ENCODE assay signal across 7 mouse cellular contexts in genomic region chr5:137502667-137503110, GRCm38 (mm10). TPM values are rescaled to one million over a fixed set of nuclear protein-coding genes. Genes with fewer than 3 reads are reported as not detected.
A peak's percentile ranks its signal among the peaks of the same experiment; 100 is the strongest.
DNase-seq lines count a peak whose midpoint lies in the region; ATAC-seq and TF ChIP-seq lines count a peak whose summit lies in the region.

No protein-coding gene starts in this region.

- peak overlapping the region; percentile 56 for H3K4me2 ChIP-seq in kidney, postnatal 0 days (ENCODE audit: low read length)

- H3K4me3 ChIP-seq in G1E (ENCODE audit: low read depth, low read length): peak overlapping the region; percentile 88
- peak overlapping the region; percentile 51 for H3K4me3 ChIP-seq in kidney, postnatal 0 days (replicated peaks; ENCODE audit: low read depth, low read length)

- DNase-seq in CD4-positive, CD25-positive, alpha-beta regulatory T cell, adult 2 months (ENCODE audit: low read depth, low spot score): peak; percentile 85
- peak; percentile 86 for DNase-seq in G1E (ENCODE audit: low spot score)
- DNase-seq in embryo, embryonic 10 days (ENCODE audit: low spot score): peak; percentile 94
- DNase-seq in gonadal fat pad, adult 2 months (ENCODE audit: low read depth): peak; percentile 34
- peak; percentile 97 for DNase-seq in kidney, postnatal 0 days (ENCODE audit: low spot score)
- DNase-seq in lung, postnatal 10 days: peak; percentile 94
- DNase-seq in right cerebral cortex, postnatal 14 days: peak; percentile 84

- peak overlapping the region; percentile 95 for H3K27ac ChIP-seq in kidney, postnatal 0 days

- no peaks in the 10 kb centered on the region for H3K9me3 ChIP-seq in G1E (replicated peaks)
- no peaks in the 10 kb centered on the region for H3K9me3 ChIP-seq in kidney, postnatal 0 days (replicated peaks; ENCODE audit: low read length)

- H3K4me1 ChIP-seq in G1E (ENCODE audit: insufficient read depth, low read depth, low read length): peaks cover 34% of the 10 kb centered on the region
- peaks cover 10% of the 10 kb centered on the region; the same call in 1 of the 2 replicates for H3K4me1 ChIP-seq in kidney, postnatal 0 days (replicated peaks; ENCODE audit: insufficient read depth, low read length)

- peak overlapping the region; percentile 49 for H3K9ac ChIP-seq in kidney, postnatal 0 days (ENCODE audit: low read depth, low read length)

- H3K27me3 ChIP-seq in G1E (ENCODE audit: insufficient read depth, low read length): no peaks in the 10 kb centered on the region
- H3K27me3 ChIP-seq in kidney, postnatal 0 days (ENCODE audit: insufficient read depth, low read length): no peaks in the 10 kb centered on the region

- peak; percentile 82 for TF ChIP-seq CTCF in G1E (IDR thresholded peaks at IDR 0.05; ENCODE audit: low read depth, low read length)
- peak; percentile 94 for TF ChIP-seq CTCF in kidney, postnatal 0 days (IDR thresholded peaks at IDR 0.05; ENCODE audit: low read depth)

- peaks cover 26% of the 10 kb centered on the region for H3K36me3 ChIP-seq in G1E (replicated peaks)
- H3K36me3 ChIP-seq in kidney, postnatal 0 days (ENCODE audit: insufficient read depth, low read length): no peaks in the 10 kb centered on the region

- ATAC-seq in G1E (ENCODE audit: extremely low read depth, insufficient number of reproducible peaks, low FRiP score, poor library complexity, severe bottlenecking): peak; percentile 55
- ATAC-seq in kidney, postnatal 0 days (replicated peaks; ENCODE audit: low FRiP score, low read depth): peak; percentile 88

- under 1% methylated on average over 30 of the region's 30 CpGs for WGBS in kidney, postnatal 0 days

RNA-seq across cellular contexts. Expression of gene Pop7, which starts 0.4 kb away (rescaled TPM):
- 9.0 and 14.1 TPM in 2 replicates for total RNA-seq in G1E (2014; fragmentation: Nextera tagmentation)
- 29.3 and 33.2 TPM in 2 replicates for total RNA-seq in G1E (2017)
- polyA plus RNA-seq in G1E (2012): 39.8 and 55.7 TPM in 2 replicates
- 40.5 and 48.9 TPM in 2 replicates for polyA plus RNA-seq in gonadal fat pad, adult 2 months (2012; rRNA removed)
- polyA plus RNA-seq in kidney, postnatal 0 days (2015; fragmentation: Nextera tagmentation; extraction: Ambion mirVana): 55.1 and 55.6 TPM in 2 replicates

RNA-seq across cellular contexts. Expression of gene Gigyf1, which starts 15.7 kb away (rescaled TPM):
- total RNA-seq in G1E (2014; fragmentation: Nextera tagmentation) (23.2 and 30.3 TPM in 2 replicates), G1E (2017) (6.8 and 7.0 TPM in 2 replicates)
- 49.0 and 50.4 TPM in 2 replicates for polyA plus RNA-seq in G1E (2012)
- 21.5 and 26.9 TPM in 2 replicates for polyA plus RNA-seq in gonadal fat pad, adult 2 months (2012; rRNA removed)
- polyA plus RNA-seq in kidney, postnatal 0 days (2015; fragmentation: Nextera tagmentation; extraction: Ambion mirVana): 9.3 and 10.3 TPM in 2 replicates

RNA-seq across cellular contexts. Expression of gene Zan, which starts 25.8 kb away (rescaled TPM):
- total RNA-seq in G1E (2014; fragmentation: Nextera tagmentation) (not detected in 2 replicates), G1E (2017) (0.12 and 0.22 TPM in 2 replicates)
- 0.02 TPM in 1 of 2 replicates, not detected in the other for polyA plus RNA-seq in G1E (2012)
- polyA plus RNA-seq in gonadal fat pad, adult 2 months (2012; rRNA removed): 0.20 TPM in 2 replicates
- 0.16 and 0.23 TPM in 2 replicates for polyA plus RNA-seq in kidney, postnatal 0 days (2015; fragmentation: Nextera tagmentation; extraction: Ambion mirVana)

RNA-seq across cellular contexts. Expression of gene Epo, which starts 30.4 kb away (rescaled TPM):
- total RNA-seq in G1E (2014; fragmentation: Nextera tagmentation): not detected in 2 replicates
- total RNA-seq in G1E (2017): not detected in 2 replicates
- polyA plus RNA-seq in G1E (2012): not detected in 2 replicates
- not detected in 2 replicates for polyA plus RNA-seq in gonadal fat pad, adult 2 months (2012; rRNA removed)
- polyA plus RNA-seq in kidney, postnatal 0 days (2015; fragmentation: Nextera tagmentation; extraction: Ambion mirVana): 0.20 TPM in 1 of 2 replicates, not detected in the other

RNA-seq across cellular contexts. Expression of gene Gnb2, which starts 30.6 kb away (rescaled TPM):
- total RNA-seq in G1E (2014; fragmentation: Nextera tagmentation) (229 and 302 TPM in 2 replicates), G1E (2017) (255 and 347 TPM in 2 replicates)
- polyA plus RNA-seq in G1E (2012): 501 and 571 TPM in 2 replicates
- 740 and 760 TPM in 2 replicates for polyA plus RNA-seq in gonadal fat pad, adult 2 months (2012; rRNA removed)
- polyA plus RNA-seq in kidney, postnatal 0 days (2015; fragmentation: Nextera tagmentation; extraction: Ambion mirVana): 463 and 480 TPM in 2 replicates

Comparison
In these comparisons a context has a peak if more than half of its experiments do, and no peak if none do; other contexts are left out.
1. Peak in every context shown above with its lines: DNase-seq, ATAC-seq, H3K4me3 ChIP-seq and H3K27ac ChIP-seq.
2. DNase-seq: peak in every context shown above with its lines; median percentile 97 in kidney, postnatal 0 days; 94 in embryo, embryonic 10 days; 94 in lung, postnatal 10 days; 86 in G1E; 85 in CD4-positive, CD25-positive, alpha-beta regulatory T cell, adult 2 months; 84 in right cerebral cortex, postnatal 14 days; 34 in gonadal fat pad, adult 2 months.